Mouse (Mus musculus): ENCODE measurements around the gene Timm13. TPM values are rescaled to one million over a fixed set of nuclear protein-coding genes. Genes with fewer than 3 reads are reported as not detected.

The Timm13 gene
- polyA plus RNA-seq, 1 experiment, result 310 TPM

GRCm38 (mm10) chr10:80902273-80902940 is 1.6 kb upstream of the Timm13 start:
- Histone ChIP-seq H3K36me3 (ENCODE audit: control insufficient read depth, insufficient read depth, low read length) (no peaks in the 10 kb centered on the region; the same call in 1 of the 2 replicates), H3K27me3 (ENCODE audit: control insufficient read depth, insufficient read depth, low read length) (no peaks in the 10 kb centered on the region), H3K4me1 (replicated peaks; ENCODE audit: control insufficient read depth, insufficient read depth, low read length) (peaks cover 12% of the 10 kb centered on the region), H3K27ac (ENCODE audit: control insufficient read depth, insufficient read depth, low read length) (no peak overlapping the region), H3K4me3 (ENCODE audit: control insufficient read depth, insufficient read depth, low read length) (no peak overlapping the region)
- 97% methylated on average over 9 of the region's 9 CpGs for WGBS
- no peak for DNase-seq
- TF ChIP-seq CTCF (IDR thresholded peaks at IDR 0.05; ENCODE audit: borderline replicate concordance, control insufficient read depth, extremely low read depth, insufficient read depth, low read length, poor library complexity), result no peak
- TF ChIP-seq POLR2A (IDR thresholded peaks at IDR 0.05; ENCODE audit: control insufficient read depth, extremely low read depth, insufficient read depth, low read length, poor library complexity), result no peak

DNA sequence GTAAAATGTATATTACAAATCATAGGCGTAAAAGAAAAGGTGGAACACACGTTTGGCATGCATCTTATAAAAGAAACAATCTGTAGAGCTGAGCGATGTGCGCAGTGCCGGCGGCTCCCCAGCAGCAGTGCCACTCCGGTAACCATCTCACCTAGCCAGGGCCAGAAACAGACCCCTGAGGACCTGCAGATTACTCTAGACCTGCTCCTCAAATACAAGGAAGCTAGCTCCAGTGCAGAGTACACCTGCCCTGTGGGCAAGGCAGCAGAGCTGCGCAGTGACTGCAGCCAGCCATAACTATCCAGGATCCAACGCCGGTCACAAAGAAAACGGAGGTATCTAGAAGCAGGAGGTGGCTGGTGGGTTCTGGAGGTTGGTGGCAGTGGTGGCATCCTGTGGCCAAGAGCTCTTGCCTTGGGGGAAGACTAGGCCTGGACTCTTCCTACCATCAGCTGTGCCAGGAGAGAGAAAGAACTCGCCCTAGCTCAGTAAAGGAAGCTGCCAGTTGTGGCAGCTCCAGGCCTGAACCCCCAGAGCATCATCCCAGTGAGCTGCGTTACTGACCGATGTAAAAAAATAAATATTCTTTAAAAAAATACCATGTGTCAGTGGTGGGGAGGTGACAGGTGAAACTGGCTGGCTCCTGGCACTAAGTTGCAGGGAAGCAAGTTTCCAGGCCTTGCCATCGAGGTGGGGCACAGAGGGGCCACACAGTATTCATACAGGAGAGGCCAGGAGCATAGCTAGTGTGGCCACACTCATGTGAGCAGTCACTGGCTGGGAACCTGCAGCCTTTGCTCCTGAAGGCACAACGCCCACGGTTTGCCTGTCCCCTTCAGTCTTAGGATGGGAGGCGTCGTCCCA is 872 bp upstream of the Timm13 start:
- WGBS, result 96% methylated on average over 19 of the region's 19 CpGs
- no peak for DNase-seq
- TF ChIP-seq POLR2A (IDR thresholded peaks at IDR 0.05; ENCODE audit: control insufficient read depth, extremely low read depth, insufficient read depth, low read length, poor library complexity) (no peak), CTCF (IDR thresholded peaks at IDR 0.05; ENCODE audit: borderline replicate concordance, control insufficient read depth, extremely low read depth, insufficient read depth, low read length, poor library complexity) (no peak)

DNA sequence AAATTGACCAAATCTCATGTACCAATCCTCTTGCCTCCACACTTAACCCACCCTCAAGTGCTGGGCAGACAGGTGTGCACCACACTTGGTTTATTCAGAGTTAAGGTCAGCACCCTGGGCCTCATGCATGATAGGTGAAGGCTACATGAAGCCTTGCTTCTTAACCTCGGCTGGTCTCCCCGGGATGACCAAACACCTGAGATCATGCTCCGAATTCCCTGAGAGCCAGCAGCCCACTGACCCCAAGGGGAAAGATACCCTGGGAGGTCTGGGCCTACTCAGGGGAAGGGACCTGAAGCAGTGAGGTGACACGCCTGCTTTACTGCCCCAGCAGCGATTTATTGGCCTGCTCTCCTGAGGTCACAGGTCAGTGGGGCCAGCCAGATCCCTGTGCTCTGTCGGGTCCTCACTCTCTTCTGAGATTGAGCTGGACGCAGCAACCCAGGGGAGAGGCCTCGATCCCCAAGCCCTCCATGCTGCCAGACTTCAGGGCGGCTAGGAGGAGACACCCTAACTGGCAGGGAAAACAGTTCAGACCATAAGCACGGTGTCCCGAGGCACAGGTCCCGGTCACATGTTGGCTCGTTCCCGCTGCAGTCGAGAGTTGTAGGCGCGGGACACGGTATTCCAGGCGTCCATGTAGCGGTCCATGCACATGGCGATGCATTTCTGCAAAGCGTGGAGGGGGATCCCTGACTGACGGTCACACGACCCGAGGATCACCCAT is 1.0 kb downstream of the Timm13 start:
- TF ChIP-seq CTCF (IDR thresholded peaks at IDR 0.05; ENCODE audit: borderline replicate concordance, control insufficient read depth, extremely low read depth, insufficient read depth, low read length, poor library complexity), result no peak
- TF ChIP-seq POLR2A (IDR thresholded peaks at IDR 0.05; ENCODE audit: control insufficient read depth, extremely low read depth, insufficient read depth, low read length, poor library complexity), result no peak
- 25% methylated on average over 25 of the region's 25 CpGs for WGBS
- no peaks in the 10 kb centered on the region; the same call in 1 of the 2 replicates for H3K36me3 ChIP-seq (ENCODE audit: control insufficient read depth, insufficient read depth, low read length)
- H3K4me1 ChIP-seq (replicated peaks; ENCODE audit: control insufficient read depth, insufficient read depth, low read length), result peaks cover 12% of the 10 kb centered on the region
- peak overlapping the region; percentile 69 for H3K4me3 ChIP-seq (ENCODE audit: control insufficient read depth, insufficient read depth, low read length)
- DNase-seq, result no peak
- no peaks in the 10 kb centered on the region for H3K27me3 ChIP-seq (ENCODE audit: control insufficient read depth, insufficient read depth, low read length)
- no peak overlapping the region for H3K27ac ChIP-seq (ENCODE audit: control insufficient read depth, insufficient read depth, low read length)

More for the DNA sequence above, 872 bp upstream of the Timm13 start:
- Histone ChIP-seq H3K4me1 (replicated peaks; ENCODE audit: control insufficient read depth, insufficient read depth, low read length) (peaks cover 12% of the 10 kb centered on the region), H3K27ac (ENCODE audit: control insufficient read depth, insufficient read depth, low read length) (peak overlapping the region; percentile 35; the same call in 1 of the 2 replicates), H3K36me3 (ENCODE audit: control insufficient read depth, insufficient read depth, low read length) (no peaks in the 10 kb centered on the region; the same call in 1 of the 2 replicates), H3K27me3 (ENCODE audit: control insufficient read depth, insufficient read depth, low read length) (no peaks in the 10 kb centered on the region), H3K4me3 (ENCODE audit: control insufficient read depth, insufficient read depth, low read length) (no peak overlapping the region)

- no peak overlapping the region for H3K4me3 ChIP-seq (ENCODE audit: control insufficient read depth, insufficient read depth, low read length)
These were observed 1.7 kb downstream of the Timm13 start for GRCm38 (mm10) chr10:80899074-80899473.

GRCm38 (mm10) chr10:80897861-80898510 is 2.8 kb downstream of the Timm13 start:
- Histone ChIP-seq H3K27ac (ENCODE audit: control insufficient read depth, insufficient read depth, low read length) (no peak overlapping the region), H3K27me3 (ENCODE audit: control insufficient read depth, insufficient read depth, low read length) (no peaks in the 10 kb centered on the region), H3K4me3 (ENCODE audit: control insufficient read depth, insufficient read depth, low read length) (no peak overlapping the region), H3K4me1 (replicated peaks; ENCODE audit: control insufficient read depth, insufficient read depth, low read length) (peaks cover 12% of the 10 kb centered on the region), H3K36me3 (ENCODE audit: control insufficient read depth, insufficient read depth, low read length) (no peaks in the 10 kb centered on the region; the same call in 1 of the 2 replicates)
- no peak for DNase-seq
- no peak for TF ChIP-seq POLR2A (IDR thresholded peaks at IDR 0.05; ENCODE audit: control insufficient read depth, extremely low read depth, insufficient read depth, low read length, poor library complexity)
- no peak for TF ChIP-seq CTCF (IDR thresholded peaks at IDR 0.05; ENCODE audit: borderline replicate concordance, control insufficient read depth, extremely low read depth, insufficient read depth, low read length, poor library complexity)
- WGBS, result 92% methylated on average over 41 of the region's 41 CpGs

More at GRCm38 (mm10) chr10:80899074-80899473, 1.7 kb downstream of the Timm13 start:
- TF ChIP-seq POLR2A (IDR thresholded peaks at IDR 0.05; ENCODE audit: control insufficient read depth, extremely low read depth, insufficient read depth, low read length, poor library complexity), result no peak
- TF ChIP-seq CTCF (IDR thresholded peaks at IDR 0.05; ENCODE audit: borderline replicate concordance, control insufficient read depth, extremely low read depth, insufficient read depth, low read length, poor library complexity), result no peak
- no peak for DNase-seq
- 93% methylated on average over 8 of the region's 8 CpGs for WGBS
- Histone ChIP-seq H3K4me1 (replicated peaks; ENCODE audit: control insufficient read depth, insufficient read depth, low read length) (peaks cover 12% of the 10 kb centered on the region), H3K36me3 (ENCODE audit: control insufficient read depth, insufficient read depth, low read length) (no peaks in the 10 kb centered on the region; the same call in 1 of the 2 replicates), H3K27ac (ENCODE audit: control insufficient read depth, insufficient read depth, low read length) (no peak overlapping the region), H3K27me3 (ENCODE audit: control insufficient read depth, insufficient read depth, low read length) (no peaks in the 10 kb centered on the region)
